Mouse (Mus musculus): ENCODE measurements at regions not wholly inside any gene's neighbourhood (a gene's known extent, or its start where the extent isn't known, plus 50 kb on each side); places are given as distances from the start of the nearest gene placed in this dataset.

DNA sequence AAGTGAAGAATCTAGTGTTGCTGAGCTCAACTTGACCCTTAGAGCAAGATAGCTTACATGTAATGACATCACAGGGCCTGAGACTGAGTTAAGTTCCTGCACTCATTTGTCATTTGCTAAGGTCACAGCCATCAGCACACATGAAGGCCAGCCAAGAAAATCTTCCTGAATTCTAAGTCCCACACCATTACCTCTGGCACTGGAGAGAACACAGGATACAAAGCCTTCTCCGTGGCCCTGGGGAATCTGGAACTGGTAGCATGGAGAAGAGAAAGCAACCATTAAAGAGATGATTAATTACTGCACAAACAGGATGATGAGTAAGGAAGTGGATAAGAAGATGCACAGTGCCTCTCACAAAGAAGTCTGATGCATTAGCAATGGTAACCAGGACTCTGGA lies 232.0 kb downstream of the Wdr72 start:
- DNase-seq, result peak; percentile 53

DNA sequence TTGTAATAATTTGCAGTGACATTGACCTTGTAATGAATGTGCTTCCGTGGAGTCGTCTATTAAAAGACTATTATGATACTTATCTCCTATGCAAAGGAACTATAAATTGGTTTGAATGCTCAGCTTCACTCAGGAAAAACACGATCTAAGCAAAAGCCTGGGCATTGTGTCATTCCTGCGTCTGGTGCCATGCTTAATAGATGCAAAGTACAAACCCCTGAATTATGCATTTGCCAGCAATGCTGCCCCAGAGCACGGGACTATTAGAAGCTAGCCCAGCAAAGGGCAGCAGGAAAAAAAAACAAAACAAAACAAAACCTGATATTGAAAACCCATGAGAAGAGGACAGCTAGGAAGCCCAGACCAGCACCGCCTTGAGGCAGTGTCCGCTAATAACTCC lies 234.9 kb downstream of the Wdr72 start:
- DNase-seq, result no peak

DNA sequence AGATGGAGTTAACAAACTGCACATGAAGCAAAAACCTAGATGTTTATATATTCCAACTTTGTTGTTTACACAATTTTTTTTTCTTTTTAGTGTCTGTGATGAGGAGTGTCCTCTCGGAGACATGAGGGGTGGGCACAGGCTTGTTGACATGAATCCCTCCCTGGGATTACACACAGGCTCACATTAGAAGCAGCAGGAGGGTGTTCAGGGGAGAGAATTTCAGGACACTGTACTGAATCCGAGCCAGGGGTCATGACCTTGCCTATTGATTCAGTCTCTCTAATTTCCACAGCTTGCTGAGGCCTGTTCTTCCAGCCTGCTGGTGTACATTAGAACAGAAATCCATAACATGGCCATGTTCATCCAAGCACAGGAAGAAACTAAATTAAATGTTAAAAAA lies 238.6 kb downstream of the Wdr72 start:
- no peak for DNase-seq

DNA sequence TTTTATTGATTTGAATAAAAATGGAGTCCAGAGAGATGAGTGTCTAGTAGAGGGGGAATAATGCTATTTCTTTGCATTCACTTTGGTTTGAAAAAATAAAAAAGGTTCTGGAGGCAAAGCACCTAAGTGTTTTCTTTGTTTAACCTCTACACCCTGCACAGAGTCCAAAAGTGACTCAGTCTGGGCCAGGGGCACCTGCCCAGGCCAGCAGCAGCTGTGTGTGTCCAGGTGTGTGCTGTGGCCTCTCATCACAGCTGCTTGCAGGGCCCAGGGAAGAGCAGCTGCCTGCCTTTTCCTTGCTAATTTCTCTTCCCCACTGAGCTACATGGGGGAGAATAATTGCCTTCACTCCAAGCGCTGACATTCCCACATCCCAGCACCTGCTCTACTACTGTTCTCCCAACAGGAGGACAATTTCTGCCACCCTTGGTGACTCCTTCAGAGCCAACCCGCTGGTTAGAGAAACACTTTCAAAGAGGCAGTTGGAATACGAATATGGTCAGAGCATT lies 255.8 kb downstream of the Wdr72 start:
- DNase-seq, result no peak

DNA sequence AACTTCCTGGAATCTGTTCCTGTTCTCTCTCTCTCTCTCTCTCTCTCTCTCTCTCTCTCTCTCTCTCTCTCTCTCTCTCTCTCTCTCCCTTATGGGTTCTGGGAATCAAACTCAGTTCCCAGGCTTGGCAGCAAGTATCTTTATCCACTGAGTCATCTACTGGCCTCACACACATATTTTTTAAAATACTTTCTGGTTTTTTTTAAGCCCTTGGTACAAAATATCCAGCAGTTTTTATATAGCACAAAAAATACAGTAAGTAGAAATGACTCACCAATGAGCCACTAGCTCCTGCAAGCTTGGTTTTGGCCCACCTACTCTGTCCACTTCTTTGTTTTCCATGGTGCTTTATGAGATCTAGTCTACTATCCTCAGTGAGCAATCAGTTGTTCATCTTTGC lies 266.0 kb downstream of the Wdr72 start:
- no peak for DNase-seq

DNA sequence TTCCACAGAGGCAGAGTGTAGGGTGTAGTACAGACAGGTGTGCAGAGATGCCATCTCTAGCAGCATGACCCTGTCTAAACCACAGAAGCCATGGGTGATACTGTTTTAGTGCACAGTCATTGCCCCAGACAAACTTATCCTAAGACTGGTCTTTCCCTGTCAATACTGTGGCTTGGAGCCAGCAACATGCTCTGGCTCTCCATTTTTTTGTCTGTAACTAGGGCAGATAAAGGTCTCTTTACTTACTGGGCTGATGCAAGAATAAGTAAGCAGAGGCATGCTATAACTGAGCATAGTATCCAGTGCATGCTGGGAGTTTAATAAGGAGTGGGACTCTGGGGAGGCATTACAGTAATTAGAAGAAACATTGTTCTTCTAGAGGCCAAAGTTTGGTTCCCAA lies 267.0 kb downstream of the Wdr72 start:
- no peak for DNase-seq

DNA sequence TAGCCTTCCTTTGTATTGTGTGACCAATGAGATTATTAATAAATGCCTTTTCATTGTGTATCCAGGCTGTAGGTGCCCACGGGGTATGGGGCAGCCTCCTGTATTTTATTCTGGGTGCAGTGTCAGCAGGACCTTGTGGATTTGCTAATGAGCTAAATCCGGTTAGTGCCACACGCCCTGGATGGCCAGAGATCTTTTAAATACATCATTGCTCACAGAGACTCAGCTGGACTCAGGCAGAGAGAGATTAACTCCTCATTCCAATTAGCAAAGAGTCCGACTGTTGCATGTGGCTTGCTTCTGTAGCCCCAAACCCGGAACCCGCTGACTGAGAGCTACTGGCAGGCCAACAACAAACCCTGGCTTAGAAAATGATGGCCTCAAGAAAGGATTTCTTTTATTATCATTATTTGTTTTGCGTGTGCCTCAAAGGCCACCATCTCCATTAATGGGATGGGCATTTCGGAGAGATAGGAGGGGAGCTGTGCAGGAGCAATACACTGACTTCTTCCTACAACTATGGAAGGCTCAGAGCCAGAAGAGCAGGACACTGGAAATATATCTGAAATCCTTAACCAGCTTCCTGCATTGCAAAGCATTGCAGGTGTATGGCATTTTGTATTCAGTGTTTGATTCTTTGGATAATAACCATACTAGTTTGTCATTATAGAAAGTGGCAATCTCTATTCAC lies 274.2 kb downstream of the Wdr72 start:
- DNase-seq, result no peak

DNA sequence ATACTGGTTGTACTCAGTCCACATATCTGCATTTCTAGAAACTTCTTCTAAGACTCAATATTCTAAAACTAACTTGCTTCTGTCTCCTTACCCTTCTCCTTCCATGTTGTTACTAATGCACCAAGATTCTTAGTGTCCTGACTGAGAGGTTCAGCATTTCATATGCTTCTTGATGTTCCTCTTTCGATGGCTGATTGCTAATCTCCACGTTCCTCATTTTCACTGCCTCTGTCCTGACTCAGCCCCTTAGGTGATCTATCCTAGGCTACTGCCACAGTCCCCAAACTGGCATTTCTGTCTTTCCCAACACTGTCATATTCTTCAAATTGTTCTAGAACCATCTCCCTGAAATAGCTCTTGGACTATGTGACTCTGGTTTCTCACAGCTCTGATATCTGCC lies 315.4 kb downstream of the Wdr72 start:
- no peak for DNase-seq

DNA sequence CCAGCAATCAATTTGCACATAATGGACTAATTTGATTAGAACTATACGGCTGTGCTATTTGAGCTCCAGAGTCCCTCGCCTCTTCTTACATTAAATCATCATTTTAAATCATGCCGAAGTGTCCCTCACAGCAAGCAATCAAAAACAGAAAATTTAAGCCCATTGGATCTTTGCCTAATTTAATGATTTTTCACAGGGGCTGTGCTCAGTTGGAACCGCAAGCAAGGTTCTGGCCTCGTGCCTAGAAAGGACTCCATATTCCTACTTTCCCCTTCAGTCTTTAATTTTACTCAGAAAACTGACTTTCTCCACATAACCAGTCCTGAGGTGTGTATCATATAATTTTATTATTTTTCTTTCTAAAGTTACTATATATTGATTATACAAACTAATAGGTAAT lies 339.8 kb downstream of the Wdr72 start:
- no peak for DNase-seq

DNA sequence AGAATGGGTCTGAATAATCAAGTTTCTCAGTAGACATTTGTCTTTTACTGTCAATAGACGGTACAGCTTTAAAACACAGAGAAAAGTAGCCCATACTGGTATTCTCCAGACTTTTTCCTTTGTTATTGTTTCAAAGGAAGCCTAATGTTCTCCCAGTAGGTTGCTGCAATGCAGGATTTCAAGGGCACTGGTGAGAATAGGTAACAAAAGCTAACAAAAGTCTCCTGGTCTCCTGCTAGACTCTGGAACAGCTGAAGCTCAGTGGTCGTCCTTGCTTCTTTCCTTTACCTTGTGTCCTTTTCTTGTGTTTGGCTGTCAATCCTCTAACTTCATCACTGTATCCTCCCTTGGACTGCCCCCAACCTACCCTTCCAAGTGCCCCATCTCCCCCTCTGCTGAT lies 350.9 kb downstream of the Wdr72 start:
- no peak for DNase-seq

DNA sequence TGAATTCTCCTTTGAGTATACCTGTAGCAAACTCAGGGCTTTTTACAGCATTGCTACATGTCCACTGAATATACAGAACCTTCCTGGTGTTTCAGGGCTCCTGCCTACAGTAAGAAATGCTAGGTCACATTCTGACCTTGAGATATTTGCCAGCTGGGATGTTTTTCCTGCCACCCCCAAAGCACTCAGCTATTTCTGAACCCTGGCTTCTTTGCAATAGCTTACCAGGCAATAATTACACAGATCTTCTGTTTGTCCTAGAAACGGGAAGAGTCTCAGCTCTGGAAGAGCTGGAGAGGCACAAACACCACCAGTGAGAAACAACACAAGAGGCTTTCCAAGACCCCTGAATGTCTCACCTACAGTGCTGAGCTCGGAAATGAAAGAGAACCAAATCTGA lies 366.7 kb downstream of the Wdr72 start:
- DNase-seq, result no peak

DNA sequence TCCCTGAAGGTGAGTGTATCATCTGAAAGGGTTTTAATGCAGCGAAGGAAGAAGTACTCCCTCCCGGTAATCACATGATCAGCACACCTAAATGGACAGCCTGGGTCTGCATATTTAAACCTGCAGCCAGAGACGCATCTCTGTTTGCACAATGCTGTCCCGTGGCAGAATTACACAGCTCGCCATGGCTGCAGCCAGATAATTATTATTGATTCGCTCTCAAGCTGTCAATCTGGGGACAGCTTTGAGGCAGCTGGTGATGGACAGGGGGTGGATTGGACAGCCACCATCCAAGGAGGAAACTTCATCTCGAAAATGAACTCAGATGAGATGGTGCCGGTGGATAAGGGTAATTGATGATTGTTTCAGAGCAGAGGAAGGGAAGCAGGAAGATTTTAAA lies 369.1 kb downstream of the Wdr72 start:
- no peak for DNase-seq

DNA sequence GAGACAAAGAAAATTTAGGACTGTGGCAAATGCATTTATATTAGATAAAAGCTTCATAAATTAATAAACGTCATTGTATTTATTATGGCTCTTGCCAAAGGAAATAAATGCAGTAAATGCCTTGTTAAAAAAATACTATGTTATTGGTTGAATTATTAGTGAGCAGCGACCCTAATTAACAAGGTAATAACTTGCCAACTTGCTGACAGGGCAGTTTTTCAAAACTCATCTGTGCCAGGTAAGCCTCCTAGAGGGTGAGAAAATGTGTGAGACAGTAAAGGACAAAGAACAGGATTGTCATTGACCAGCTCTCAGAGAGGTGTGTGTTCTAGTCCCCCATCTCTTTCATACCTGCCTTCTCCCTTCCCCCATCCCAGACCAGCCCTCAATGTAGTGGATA lies 347.8 kb upstream of the Onecut1 start:
- no peak for DNase-seq

DNA sequence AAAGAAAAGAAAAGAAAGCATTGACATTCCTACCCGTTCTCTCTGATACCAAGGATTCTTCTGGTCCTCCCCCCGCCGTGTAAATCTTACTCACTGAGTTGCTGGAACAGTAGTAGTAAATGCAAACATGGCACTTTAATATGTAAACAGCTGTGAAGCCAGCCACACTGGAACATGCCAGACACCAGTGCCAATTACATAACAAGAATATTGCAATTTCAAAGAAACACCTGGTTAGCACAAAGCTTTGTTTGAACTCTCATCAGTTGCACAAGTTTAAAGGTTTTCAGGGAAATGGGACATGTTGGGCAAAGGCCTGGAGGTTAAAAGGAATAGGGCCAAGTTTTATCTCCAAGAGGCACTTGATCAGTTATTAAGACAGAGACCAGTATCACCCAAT lies 333.2 kb upstream of the Onecut1 start:
- no peak for DNase-seq

DNA sequence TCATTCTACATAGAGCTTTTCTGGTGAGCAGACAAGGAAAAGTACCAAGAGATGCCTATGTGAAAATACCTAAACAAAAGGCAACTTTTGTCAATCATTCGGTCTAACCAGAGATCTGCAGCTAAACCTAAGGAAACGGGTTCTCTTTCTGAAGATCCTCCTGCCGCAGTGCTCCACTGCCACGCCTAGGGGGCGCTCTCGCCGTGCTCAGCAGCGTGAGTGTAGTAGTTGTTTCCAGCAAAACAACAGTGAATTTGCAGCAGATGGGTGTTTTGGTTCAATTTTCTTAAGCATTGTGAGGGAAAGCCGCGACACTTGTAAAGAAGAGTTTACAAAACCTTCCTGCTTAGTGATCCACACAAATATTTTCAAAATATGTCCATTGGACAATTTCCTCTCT lies 331.4 kb upstream of the Onecut1 start:
- DNase-seq, result peak; percentile 80

DNA sequence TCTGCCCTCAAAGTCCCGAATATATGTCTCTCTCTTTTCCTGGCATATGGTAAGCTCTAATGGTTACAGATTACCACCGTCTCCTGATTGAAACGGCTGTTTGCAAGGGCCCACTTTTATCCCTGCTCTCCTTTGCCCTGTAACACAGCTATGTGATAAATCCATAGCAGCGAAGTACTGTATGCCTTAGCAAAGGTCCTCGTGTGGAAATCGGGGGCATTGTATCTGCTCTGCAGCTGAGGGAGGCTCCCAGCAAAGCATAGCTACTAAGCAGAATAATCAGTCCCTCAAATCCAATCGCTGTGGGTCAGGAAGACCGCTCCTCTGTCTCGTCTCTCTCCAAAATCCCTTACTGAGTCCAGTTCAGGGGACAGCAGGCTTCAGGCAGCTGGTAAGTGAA lies 331.0 kb upstream of the Onecut1 start:
- no peak for DNase-seq

DNA sequence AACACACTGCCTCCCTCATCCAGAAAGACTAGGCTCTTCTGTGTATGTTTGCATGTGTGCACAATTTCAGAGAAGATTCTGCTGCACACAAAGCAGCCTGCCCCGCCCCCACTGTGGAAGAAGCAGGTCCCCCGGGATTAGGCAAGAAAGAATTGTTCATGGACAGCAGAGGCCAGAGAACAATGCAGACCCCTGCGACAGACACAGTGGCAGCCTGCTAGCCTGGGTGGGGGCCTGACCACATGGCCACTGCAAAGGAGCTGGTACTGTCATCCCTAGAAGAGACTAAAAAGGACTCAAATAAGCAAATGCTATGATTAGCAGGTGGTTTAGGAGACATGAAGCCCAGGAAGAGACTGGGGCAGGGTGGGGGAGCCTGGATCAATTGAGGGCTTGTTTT lies 329.7 kb upstream of the Onecut1 start:
- DNase-seq, result no peak

DNA sequence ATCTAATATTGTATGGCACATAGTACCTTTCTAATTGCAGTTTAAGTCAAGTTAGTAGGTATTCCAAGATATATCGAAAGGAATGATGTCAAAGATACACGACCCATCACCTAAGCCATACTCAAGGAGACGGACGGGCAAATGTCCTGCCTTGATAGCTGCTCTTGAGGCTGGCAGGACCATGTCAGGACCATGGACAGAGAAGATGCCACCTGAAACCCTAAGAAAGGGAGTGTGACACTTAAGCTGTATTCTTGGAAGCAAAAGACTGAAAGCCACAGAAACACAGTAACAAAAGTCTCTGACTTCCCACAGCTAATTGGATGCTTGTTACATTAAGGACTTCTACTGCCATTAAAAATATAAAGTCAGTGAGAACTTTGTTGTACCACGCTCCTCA lies 326.7 kb upstream of the Onecut1 start:
- DNase-seq, result peak; percentile 42

DNA sequence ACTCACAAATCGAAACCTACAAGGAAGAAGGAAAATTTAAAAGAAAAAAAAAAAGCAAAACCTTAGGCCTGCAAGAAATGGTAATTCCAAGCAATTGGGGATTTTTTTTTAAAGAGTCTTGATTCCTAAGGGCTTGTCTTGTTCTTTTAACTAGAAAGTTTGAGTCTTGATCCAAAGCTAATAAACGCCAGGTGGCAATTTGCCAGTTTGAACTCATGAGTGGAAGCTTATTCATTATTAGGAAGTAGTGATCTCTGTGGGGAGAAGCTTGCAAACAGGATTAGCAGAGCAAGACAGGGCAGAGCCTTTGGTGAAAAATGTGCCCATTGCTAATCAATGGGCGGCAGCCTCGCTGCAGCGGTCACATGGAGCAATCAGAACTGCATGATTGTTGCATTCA lies 305.6 kb upstream of the Onecut1 start:
- no peak for DNase-seq

DNA sequence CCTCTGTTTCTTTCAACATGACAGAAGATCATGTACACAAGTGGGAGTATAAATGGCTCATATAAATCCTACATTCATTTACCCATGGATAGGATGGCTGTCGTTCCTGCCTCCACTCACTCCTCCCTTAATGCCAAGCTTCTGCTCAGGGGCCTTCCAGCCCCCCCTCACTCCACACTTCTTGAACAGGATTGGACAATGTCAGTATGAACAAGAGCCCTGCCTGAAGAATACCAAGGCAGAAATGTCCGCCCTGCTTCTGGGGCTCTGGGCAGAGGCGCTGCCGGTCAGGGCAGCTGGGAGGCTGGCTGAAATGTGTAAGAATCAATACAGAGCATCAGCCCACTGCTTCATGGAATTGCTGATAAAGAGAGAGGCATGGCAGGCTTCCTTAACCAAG lies 269.0 kb upstream of the Onecut1 start:
- no peak for DNase-seq

DNA sequence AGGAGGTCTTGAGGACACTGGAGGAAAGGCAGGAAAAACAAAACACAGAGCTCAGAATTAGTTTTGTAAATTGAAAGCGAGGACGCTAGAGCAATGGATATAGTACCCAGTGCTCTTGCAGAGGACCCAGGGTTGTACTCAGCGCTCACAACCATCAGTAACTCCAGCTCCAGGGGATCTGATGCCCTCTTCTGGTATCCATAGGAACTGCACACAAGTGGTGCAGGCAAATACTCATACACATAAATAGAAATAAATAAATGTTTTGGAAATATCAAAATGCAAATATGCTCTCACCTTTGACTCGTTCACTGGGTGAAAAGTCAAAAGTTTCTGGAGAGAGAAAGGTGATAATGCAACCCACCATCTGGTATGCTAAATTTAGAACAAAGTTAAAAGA lies 267.8 kb upstream of the Onecut1 start:
- no peak for DNase-seq

DNA sequence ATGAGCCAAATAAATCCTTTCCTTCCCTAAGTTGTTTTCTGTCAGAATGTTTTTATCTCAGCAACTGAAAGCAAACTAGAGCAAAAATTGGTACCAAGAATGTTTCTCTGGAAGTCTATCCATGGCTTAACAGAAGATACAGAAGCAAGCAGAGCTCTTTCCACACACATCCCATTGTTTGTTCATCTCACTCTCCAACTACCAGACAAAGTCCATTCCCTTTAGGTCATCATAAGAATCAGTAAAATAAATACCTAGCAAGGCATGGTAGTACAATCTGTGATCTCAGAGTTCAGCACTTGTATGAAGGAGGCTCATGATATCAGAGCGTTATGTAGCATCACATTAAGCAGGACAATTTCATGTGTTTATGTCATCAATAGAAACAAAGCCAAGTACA lies 257.3 kb upstream of the Onecut1 start:
- DNase-seq, result no peak

DNA sequence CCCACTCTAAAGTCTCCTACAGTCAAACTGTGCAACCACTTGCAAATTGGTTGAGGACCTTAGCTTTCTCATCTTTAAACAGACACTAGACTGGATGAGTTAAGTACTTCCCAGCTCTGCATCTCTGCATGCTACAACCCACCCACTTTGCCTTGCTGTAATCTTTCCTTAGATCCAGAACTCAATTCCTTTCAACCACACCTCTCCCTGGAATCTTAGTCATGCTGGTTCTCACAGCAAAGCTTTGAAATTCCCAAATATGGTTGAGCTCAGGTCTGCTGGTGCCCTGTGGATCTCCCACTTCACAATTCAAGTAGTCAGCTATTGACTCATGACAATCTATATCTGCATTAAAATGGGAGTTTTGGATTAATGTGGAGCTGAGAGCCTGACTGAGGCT lies 239.8 kb upstream of the Onecut1 start:
- DNase-seq, result no peak

DNA sequence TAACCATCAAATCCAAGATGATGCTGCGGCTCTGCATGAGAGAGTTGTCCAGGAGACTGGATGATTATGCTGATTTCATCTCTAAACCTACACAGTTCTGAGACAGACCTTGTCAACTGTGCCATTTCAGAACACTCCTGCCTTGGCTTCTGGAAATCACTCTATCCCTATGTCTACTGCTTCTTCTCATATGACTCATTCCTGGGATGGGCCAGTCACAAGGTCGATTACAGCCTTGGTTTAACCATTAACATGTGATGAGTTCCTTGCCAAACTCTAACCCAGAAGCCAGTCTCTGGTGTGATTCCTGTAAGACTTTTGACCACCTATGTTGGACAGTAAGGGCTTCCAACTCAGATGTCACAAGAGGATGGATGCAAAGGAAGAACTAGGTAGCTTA lies 216.3 kb upstream of the Onecut1 start:
- DNase-seq, result no peak

DNA sequence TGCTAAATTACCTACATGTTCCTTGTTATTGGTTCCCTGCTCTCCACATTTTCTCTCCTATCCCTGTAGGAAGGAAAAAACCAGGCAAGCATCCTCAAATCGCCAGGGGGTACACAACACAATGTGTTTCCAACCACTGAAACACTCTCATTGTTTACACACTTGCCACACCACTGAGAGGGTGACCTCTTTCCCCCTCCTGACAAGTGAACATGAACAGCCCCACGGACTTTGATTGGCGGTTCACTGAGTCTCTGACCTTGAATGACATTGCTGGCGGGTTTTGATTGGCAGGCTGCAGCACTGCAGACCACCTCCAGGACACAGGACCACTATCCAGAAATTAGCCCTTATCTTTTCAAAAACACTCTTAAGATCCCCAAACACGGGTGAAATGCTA lies 211.7 kb upstream of the Onecut1 start:
- no peak for DNase-seq

Measured in adrenal gland, postnatal 10 days (tissue).